Mouse (Mus musculus): Measurements from ENCODE around the gene Nat8. TPM values are rescaled to one million over a fixed set of nuclear protein-coding genes. Genes with fewer than 3 reads are reported as not detected.
"Not testable (repeated sequence)": the region's sequence is repeated elsewhere in the genome, so short reads cannot be mapped to it uniquely, and the experiment has no call there.

The Nat8 gene
- polyA plus RNA-seq, 1 experiment from 2014 or later = 4.3 TPM

GRCm38 (mm10) chr6:85837307-85837706, 5.4 kb upstream of the Nat8 start:
- H3K27me3 ChIP-seq (ENCODE audit: insufficient read depth, low read length); H3K27ac ChIP-seq (ENCODE audit: low read length); H3K36me3 ChIP-seq (ENCODE audit: insufficient read depth, low read length); H3K9ac ChIP-seq (replicated peaks; ENCODE audit: low read length); H3K4me3 ChIP-seq (ENCODE audit: low read length); H3K4me1 ChIP-seq (ENCODE audit: insufficient read depth, low read length); H3K9me3 ChIP-seq (ENCODE audit: low read length): not testable (repeated sequence)
- peak overlapping the region; percentile 23; the same call in 1 of the 2 replicates for H3K4me2 ChIP-seq (replicated peaks; ENCODE audit: low read depth, low read length)
- WGBS = 32% methylated on average over 12 of the region's 12 CpGs
- ATAC-seq (ENCODE audit: low FRiP score, low TSS enrichment) = peak; percentile 62; the same call in 1 of the 2 replicates

- not testable (repeated sequence) for H3K4me1 ChIP-seq (ENCODE audit: insufficient read depth, low read length); H3K4me2 ChIP-seq (replicated peaks; ENCODE audit: low read depth, low read length)
Observed at GRCm38 (mm10) chr6:85836827-85837226, 4.9 kb upstream of the Nat8 start.

GRCm38 (mm10) chr6:85836098-85836497, 4.2 kb upstream of the Nat8 start:
- H3K27ac ChIP-seq (ENCODE audit: low read length); H3K9me3 ChIP-seq (ENCODE audit: low read length); H3K36me3 ChIP-seq (ENCODE audit: insufficient read depth, low read length); H3K4me2 ChIP-seq (replicated peaks; ENCODE audit: low read depth, low read length); H3K27me3 ChIP-seq (ENCODE audit: insufficient read depth, low read length); ATAC-seq (ENCODE audit: low FRiP score, low TSS enrichment); H3K9ac ChIP-seq (replicated peaks; ENCODE audit: low read length); H3K4me1 ChIP-seq (ENCODE audit: insufficient read depth, low read length); H3K4me3 ChIP-seq (ENCODE audit: low read length): not testable (repeated sequence)
- WGBS = 76% methylated on average over 5 of the region's 5 CpGs

More at GRCm38 (mm10) chr6:85836827-85837226, 4.9 kb upstream of the Nat8 start:
- not testable (repeated sequence) for H3K27ac ChIP-seq (ENCODE audit: low read length); H3K9ac ChIP-seq (replicated peaks; ENCODE audit: low read length); H3K36me3 ChIP-seq (ENCODE audit: insufficient read depth, low read length); H3K4me3 ChIP-seq (ENCODE audit: low read length); H3K27me3 ChIP-seq (ENCODE audit: insufficient read depth, low read length); ATAC-seq (ENCODE audit: low FRiP score, low TSS enrichment); H3K9me3 ChIP-seq (ENCODE audit: low read length)
- WGBS = 22% methylated on average over 7 of the region's 9 CpGs

DNA sequence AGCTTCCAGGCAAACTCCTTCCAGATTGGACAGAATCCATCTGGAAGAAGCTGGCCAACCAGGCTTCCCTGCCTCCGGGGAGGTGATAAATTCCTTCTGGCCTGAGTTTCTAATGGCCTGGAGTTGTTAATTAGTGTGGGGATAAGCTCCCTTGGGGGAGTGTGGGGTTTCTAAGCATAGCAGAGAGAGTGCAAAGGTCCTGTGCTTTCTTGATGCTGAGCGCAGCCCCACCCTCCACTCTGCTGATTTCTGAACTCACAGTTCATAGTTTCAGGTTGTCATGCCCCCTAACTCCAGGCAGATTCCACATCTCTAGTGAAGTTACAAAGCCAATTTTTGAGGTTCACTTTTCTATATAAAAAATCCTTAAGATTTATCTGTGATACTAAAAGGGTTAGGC, 3.2 kb upstream of the Nat8 start:
- 17% methylated on average over 1 of the region's 2 CpGs for WGBS
- H3K27ac ChIP-seq (ENCODE audit: low read length); H3K4me2 ChIP-seq (replicated peaks; ENCODE audit: low read depth, low read length); H3K27me3 ChIP-seq (ENCODE audit: insufficient read depth, low read length); H3K4me1 ChIP-seq (ENCODE audit: insufficient read depth, low read length); H3K9ac ChIP-seq (replicated peaks; ENCODE audit: low read length); H3K9me3 ChIP-seq (ENCODE audit: low read length); H3K36me3 ChIP-seq (ENCODE audit: insufficient read depth, low read length); H3K4me3 ChIP-seq (ENCODE audit: low read length): not testable (repeated sequence)
- peak; percentile 57; the same call in 1 of the 2 replicates for ATAC-seq (ENCODE audit: low FRiP score, low TSS enrichment)

DNA sequence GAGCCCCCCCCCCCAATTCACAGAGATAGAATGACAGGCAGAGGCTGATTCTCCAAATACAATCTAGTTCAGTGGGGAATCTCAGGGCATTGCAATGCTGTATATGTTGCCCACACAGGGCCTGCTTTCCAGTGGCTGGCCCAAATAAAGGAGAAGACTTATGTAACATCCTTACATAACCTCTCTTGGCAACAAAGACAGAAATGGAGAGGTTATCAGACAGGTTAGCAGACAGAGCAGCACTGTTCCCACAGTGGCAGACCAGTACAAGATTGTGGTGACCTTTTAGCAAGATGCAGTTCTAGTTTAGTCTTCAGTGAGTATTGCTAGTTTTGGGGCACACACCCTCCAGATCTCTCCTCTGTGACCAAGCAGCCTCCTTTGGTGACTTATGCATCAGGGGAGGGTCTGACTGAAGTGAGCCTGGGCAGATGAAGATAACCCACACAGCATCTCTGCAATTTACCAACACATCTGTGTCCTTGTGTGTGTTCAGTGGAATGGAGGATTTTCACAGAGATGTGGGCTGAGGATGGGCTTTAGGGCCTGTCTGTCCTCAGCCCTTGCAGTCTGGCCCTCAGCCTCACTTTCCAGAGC, 2.7 kb upstream of the Nat8 start:
- H3K9ac ChIP-seq (replicated peaks; ENCODE audit: low read length); H3K27me3 ChIP-seq (ENCODE audit: insufficient read depth, low read length): not testable (repeated sequence)

DNA sequence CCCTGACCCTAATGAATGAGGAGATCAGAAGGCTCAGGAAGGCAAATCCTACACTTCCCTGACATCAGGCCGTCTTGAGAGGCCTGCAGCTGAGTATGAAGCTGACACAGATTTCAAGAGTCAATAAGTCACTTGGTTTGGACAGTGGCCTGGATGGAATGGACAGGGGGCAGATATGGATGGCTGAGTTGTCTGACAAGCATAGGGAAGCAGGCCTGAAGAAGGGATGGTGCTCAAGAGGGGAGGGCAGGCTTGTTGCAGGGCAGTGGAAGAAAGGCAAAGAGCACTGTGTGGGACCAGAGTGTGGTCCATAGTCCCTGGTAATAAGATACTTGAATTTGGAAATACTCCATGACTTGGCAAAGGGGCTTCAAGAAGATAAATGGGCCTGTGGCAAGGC, 2.4 kb downstream of the Nat8 start:
- Histone ChIP-seq H3K9me3 (ENCODE audit: low read length) (no peaks in the 10 kb centered on the region), H3K4me2 (replicated peaks; ENCODE audit: low read depth, low read length) (no peak overlapping the region), H3K4me1 (ENCODE audit: insufficient read depth, low read length) (no peaks in the 10 kb centered on the region), H3K27ac (ENCODE audit: low read length) (no peak overlapping the region), H3K4me3 (ENCODE audit: low read length) (no peak overlapping the region), H3K27me3 (ENCODE audit: insufficient read depth, low read length) (no peaks in the 10 kb centered on the region), H3K36me3 (ENCODE audit: insufficient read depth, low read length) (no peaks in the 10 kb centered on the region), H3K9ac (replicated peaks; ENCODE audit: low read length) (no peak overlapping the region)
- ATAC-seq (ENCODE audit: low FRiP score, low TSS enrichment) = no peak
- WGBS = 50% methylated on average over 1 of the region's 1 CpGs

More for the DNA sequence above, 2.7 kb upstream of the Nat8 start:
- not testable (repeated sequence) for H3K4me3 ChIP-seq (ENCODE audit: low read length); H3K4me1 ChIP-seq (ENCODE audit: insufficient read depth, low read length); H3K27ac ChIP-seq (ENCODE audit: low read length); H3K4me2 ChIP-seq (replicated peaks; ENCODE audit: low read depth, low read length); H3K36me3 ChIP-seq (ENCODE audit: insufficient read depth, low read length); H3K9me3 ChIP-seq (ENCODE audit: low read length)
- peak; percentile 46; the same call in 1 of the 2 replicates for ATAC-seq (ENCODE audit: low FRiP score, low TSS enrichment)

- no peak overlapping the region for H3K4me2 ChIP-seq (replicated peaks; ENCODE audit: low read depth, low read length)
- WGBS = 76% methylated on average over 2 of the region's 2 CpGs
Observed at GRCm38 (mm10) chr6:85825886-85826285, 6.0 kb downstream of the Nat8 start.

DNA sequence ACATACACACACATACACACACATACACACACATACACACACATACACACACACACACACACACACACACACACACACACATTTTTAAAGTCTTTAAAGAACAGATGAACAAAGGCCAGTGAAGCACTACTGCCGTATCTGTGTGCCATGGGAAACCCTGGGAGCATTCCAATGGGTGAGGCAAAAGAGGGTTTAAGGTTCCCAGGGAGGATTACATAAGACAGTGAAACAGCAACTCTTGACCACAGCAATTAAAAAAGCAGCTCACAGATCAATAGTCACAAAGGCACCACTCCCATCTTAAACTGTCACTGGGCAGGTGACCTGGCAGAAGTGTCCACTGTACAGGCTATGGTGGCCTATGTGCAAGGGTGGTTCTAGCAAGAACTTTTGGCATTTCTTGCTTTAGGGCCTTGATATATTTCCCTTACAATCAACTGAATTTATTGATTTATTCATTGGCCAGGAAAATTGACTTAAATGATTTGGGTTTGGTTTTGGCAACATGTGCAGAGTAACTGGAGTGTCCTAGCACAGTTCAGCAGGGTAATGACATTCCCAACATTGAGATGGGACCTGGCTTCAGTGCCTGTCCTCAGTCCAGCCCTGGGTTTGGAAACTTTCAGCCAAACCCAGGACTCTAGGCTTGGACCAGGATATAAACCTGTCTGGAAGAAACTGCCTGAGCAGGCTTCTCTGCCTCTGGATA, 8.3 kb downstream of the Nat8 start:
- no peaks in the 10 kb centered on the region for H3K27me3 ChIP-seq (ENCODE audit: insufficient read depth, low read length)
- no peaks in the 10 kb centered on the region for H3K4me1 ChIP-seq (ENCODE audit: insufficient read depth, low read length)
- no peak overlapping the region for H3K4me3 ChIP-seq (ENCODE audit: low read length)
- H3K9me3 ChIP-seq (ENCODE audit: low read length) = no peaks in the 10 kb centered on the region
- no peak for ATAC-seq (ENCODE audit: low FRiP score, low TSS enrichment)
- WGBS = 94% methylated on average over 1 of the region's 1 CpGs
- no peak overlapping the region for H3K27ac ChIP-seq (ENCODE audit: low read length)
- no peak overlapping the region for H3K4me2 ChIP-seq (replicated peaks; ENCODE audit: low read depth, low read length)
- no peak overlapping the region for H3K9ac ChIP-seq (replicated peaks; ENCODE audit: low read length)
- no peaks in the 10 kb centered on the region for H3K36me3 ChIP-seq (ENCODE audit: insufficient read depth, low read length)

More at GRCm38 (mm10) chr6:85825886-85826285, 6.0 kb downstream of the Nat8 start:
- no peaks in the 10 kb centered on the region for H3K27me3 ChIP-seq (ENCODE audit: insufficient read depth, low read length)
- ATAC-seq (ENCODE audit: low FRiP score, low TSS enrichment) = no peak
- H3K27ac ChIP-seq (ENCODE audit: low read length) = no peak overlapping the region
- H3K4me1 ChIP-seq (ENCODE audit: insufficient read depth, low read length) = no peaks in the 10 kb centered on the region
- no peak overlapping the region for H3K4me3 ChIP-seq (ENCODE audit: low read length)
- no peak overlapping the region for H3K9ac ChIP-seq (replicated peaks; ENCODE audit: low read length)
- H3K9me3 ChIP-seq (ENCODE audit: low read length) = no peaks in the 10 kb centered on the region
- no peaks in the 10 kb centered on the region for H3K36me3 ChIP-seq (ENCODE audit: insufficient read depth, low read length)

GRCm38 (mm10) chr6:85822286-85822685, 9.6 kb downstream of the Nat8 start:
- Histone ChIP-seq H3K4me3 (ENCODE audit: low read length) (no peak overlapping the region), H3K27me3 (ENCODE audit: insufficient read depth, low read length) (no peaks in the 10 kb centered on the region), H3K36me3 (ENCODE audit: insufficient read depth, low read length) (no peaks in the 10 kb centered on the region), H3K4me1 (ENCODE audit: insufficient read depth, low read length) (no peaks in the 10 kb centered on the region), H3K27ac (ENCODE audit: low read length) (no peak overlapping the region), H3K9ac (replicated peaks; ENCODE audit: low read length) (no peak overlapping the region), H3K9me3 (ENCODE audit: low read length) (no peaks in the 10 kb centered on the region), H3K4me2 (replicated peaks; ENCODE audit: low read depth, low read length) (no peak overlapping the region)
- ATAC-seq (ENCODE audit: low FRiP score, low TSS enrichment) = no peak
- 79% methylated on average over 4 of the region's 4 CpGs for WGBS

DNA sequence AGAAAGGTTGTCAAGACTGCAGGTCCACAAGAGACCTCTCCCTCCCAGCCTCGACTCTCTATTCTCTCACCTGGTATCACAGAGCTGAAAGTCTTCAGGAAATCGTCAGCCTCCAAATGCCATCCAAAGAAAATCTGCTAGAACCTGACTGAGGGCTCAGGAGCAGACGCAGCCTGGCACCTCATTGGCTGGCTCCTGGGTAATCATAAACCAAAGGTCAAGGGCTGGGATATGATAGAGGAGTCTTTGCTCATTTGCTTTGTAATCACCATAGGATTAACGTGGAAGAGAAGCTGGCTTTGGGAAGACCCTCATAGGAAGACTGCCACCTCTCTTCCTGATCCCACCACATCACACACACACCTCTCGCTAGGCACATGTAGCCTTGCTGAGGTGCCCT, 11.0 kb downstream of the Nat8 start, which contains the start of the genes Nat8f6 and Nat8f5:
Gene Nat8f6, minus strand, starts transcription at position 118 of the 400 bp plus-strand sequence.
Gene Nat8f5, minus strand, starts transcription at position 136 of the 400 bp plus-strand sequence.
- H3K9me3 ChIP-seq (ENCODE audit: low read length) = no peaks in the 10 kb centered on the region
- H3K4me2 ChIP-seq (replicated peaks; ENCODE audit: low read depth, low read length) = no peak within 1 kb of the TSS
- H3K27ac ChIP-seq (ENCODE audit: low read length) = no peak within 1 kb of the TSS
- no peaks in the 10 kb centered on the region for H3K27me3 ChIP-seq (ENCODE audit: insufficient read depth, low read length)
- H3K4me3 ChIP-seq (ENCODE audit: low read length) = no peak within 1 kb of the TSS
- no peak within 1 kb of the TSS for H3K9ac ChIP-seq (replicated peaks; ENCODE audit: low read length)
- WGBS = 88% methylated on average over 5 of the region's 5 CpGs
- no peaks in the 10 kb centered on the region for H3K4me1 ChIP-seq (ENCODE audit: insufficient read depth, low read length)
- H3K36me3 ChIP-seq (ENCODE audit: insufficient read depth, low read length) = no peaks in the 10 kb centered on the region
- no peak for ATAC-seq (ENCODE audit: low FRiP score, low TSS enrichment)
